Mouse (Mus musculus): Measurements from ENCODE around the gene Vmn2r79. TPM values are rescaled to one million over a fixed set of nuclear protein-coding genes. Genes with fewer than 3 reads are reported as not detected.
"Not testable (repeated sequence)": the region's sequence is repeated elsewhere in the genome, so short reads cannot be mapped to it uniquely, and the experiment has no call there.

Vmn2r79 gene
- polyA plus RNA-seq (2011; ENCODE audit: insufficient read depth, insufficient read length, low replicate concordance, missing spikeins) = 0.14 TPM in 1 of 2 replicates, not detected in the other

- not testable (repeated sequence) for H3K4me1 ChIP-seq (ENCODE audit: control insufficient read depth, insufficient read depth, low read length); H3K27ac ChIP-seq (ENCODE audit: control insufficient read depth, insufficient read depth, low read depth, low read length, poor library complexity); H3K4me3 ChIP-seq (replicated peaks; ENCODE audit: control insufficient read depth, low read depth, low read length)
- WGBS = 78% methylated on average over 1 of the region's 1 CpGs
These were observed at the start of gene Vmn2r79 for GRCm38 (mm10) chr7:86995815-86996214. Gene Vmn2r79 (plus strand): TSS chr7:86996115.

DNA sequence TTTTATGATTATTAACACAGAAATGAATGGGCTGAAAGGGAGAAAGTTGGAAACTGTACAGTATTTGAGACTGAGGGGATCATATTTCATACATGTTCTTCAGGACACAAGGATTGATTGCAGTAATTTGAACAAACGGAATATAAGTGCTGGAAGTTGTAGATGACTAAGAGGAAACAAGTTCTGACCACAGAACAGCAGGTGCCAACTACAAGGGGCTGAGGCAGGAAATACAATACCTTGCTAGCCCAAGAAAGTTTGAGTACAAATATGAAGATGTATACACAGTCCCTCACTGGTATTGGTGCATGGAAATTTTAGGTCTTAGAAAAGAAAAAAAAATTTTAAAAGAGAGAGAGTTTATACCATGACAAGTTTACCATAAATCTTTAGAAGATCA lies 1.2 kb upstream of the Vmn2r79 start:
- no peaks in the 10 kb centered on the region for H3K4me1 ChIP-seq (ENCODE audit: control insufficient read depth, insufficient read depth, low read length)
- no peak overlapping the region for H3K4me3 ChIP-seq (replicated peaks; ENCODE audit: control insufficient read depth, low read depth, low read length)
- H3K27ac ChIP-seq (ENCODE audit: control insufficient read depth, insufficient read depth, low read depth, low read length, poor library complexity) = no peak overlapping the region
- TF ChIP-seq CTCF (IDR thresholded peaks at IDR 0.05; ENCODE audit: control insufficient read depth, insufficient read depth, low read length) (no peak), POLR2A (IDR thresholded peaks at IDR 0.05; ENCODE audit: borderline replicate concordance, control insufficient read depth, low read depth, low read length) (no peak)
- 8% methylated on average over 1 of the region's 1 CpGs for WGBS

DNA sequence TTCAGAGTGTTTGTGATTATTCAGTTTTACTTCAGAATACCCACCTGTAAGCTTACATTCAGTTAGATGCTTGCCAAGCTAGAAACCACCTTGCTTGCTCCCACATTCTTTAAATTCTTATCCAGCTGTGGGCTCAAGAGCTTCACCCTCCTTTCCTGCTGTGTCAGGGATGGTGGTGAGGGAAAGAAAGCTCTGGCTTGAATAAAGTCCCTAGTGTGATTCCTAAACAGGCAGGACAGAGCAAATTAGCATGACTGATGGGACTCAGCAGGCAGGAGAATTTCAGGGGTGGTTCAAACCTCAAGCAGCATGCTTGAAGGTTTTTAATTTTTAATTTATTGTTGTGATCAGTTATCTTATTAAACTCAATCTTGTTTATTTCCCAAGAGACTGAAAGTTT lies 30.6 kb downstream of the Vmn2r79 start:
- H3K4me1 ChIP-seq (ENCODE audit: control insufficient read depth, insufficient read depth, low read length); H3K27ac ChIP-seq (ENCODE audit: control insufficient read depth, insufficient read depth, low read depth, low read length, poor library complexity); H3K4me3 ChIP-seq (replicated peaks; ENCODE audit: control insufficient read depth, low read depth, low read length): not testable (repeated sequence)

DNA sequence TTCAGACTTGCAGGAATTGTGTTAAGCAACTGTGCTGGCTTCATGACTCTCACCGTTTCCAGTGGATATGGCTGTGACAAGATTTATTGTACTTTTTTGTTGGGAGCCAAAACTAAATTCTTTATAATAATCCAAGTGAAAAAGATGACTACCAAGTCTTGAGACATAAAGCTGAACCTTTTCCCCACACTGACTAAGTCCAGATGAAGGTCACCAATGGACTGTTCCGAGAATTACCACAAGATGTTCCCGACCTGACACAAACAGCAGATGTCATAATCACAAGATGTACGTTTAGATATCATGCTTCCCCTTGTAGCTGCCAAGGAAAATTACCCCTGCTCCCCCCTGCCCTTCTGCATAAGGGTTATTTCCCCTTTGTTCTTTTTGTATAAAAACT lies 67.7 kb downstream of the Vmn2r79 start:
- Histone ChIP-seq H3K27ac (ENCODE audit: control insufficient read depth, insufficient read depth, low read depth, low read length, poor library complexity) (no peak overlapping the region), H3K4me1 (ENCODE audit: control insufficient read depth, insufficient read depth, low read length) (no peaks in the 10 kb centered on the region), H3K4me3 (replicated peaks; ENCODE audit: control insufficient read depth, low read depth, low read length) (no peak overlapping the region)
- WGBS = 67% methylated on average over 4 of the region's 4 CpGs
- TF ChIP-seq POLR2A (IDR thresholded peaks at IDR 0.05; ENCODE audit: borderline replicate concordance, control insufficient read depth, low read depth, low read length) = no peak

Other genes with a start within 250 kb of the Vmn2r79 start
- gene Folh1, start 220.2 kb upstream of the Vmn2r79 start, polyA plus RNA-seq (2011; ENCODE audit: insufficient read depth, insufficient read length, low replicate concordance, missing spikeins) = 0.38 TPM in 1 of 2 replicates, not detected in the other
- gene Vmn2r77, start 201.1 kb upstream of the Vmn2r79 start, polyA plus RNA-seq (2011; ENCODE audit: insufficient read depth, insufficient read length, low replicate concordance, missing spikeins) = not detected in 2 replicates
- gene Vmn2r78, start 81.0 kb upstream of the Vmn2r79 start, polyA plus RNA-seq (2011; ENCODE audit: insufficient read depth, insufficient read length, low replicate concordance, missing spikeins) = not detected in 2 replicates
- gene Nox4, start 250.0 kb downstream of the Vmn2r79 start, polyA plus RNA-seq (2011; ENCODE audit: insufficient read depth, insufficient read length, low replicate concordance, missing spikeins) = 0.34 TPM in 1 of 2 replicates, not detected in the other

Data from bone marrow, adult 2 months (tissue).